Mouse (Mus musculus) forebrain, postnatal 0 days (tissue): Measurements from ENCODE around the gene Pde1a. TPM values are rescaled to one million over a fixed set of nuclear protein-coding genes. Genes with fewer than 3 reads are reported as not detected.

Source experiments
- ATAC-seq: fragments of 200-750 bp; cut with Nextera tagmentation; 2 replicates; pipeline ENCODE4 v1.8.0; 2017; ENCODE audit warnings: mild to moderate bottlenecking, moderate library complexity
- DNase-seq: peaks from one replicate; pipeline ENCODE4 v3.0.0-alpha.2; 2015
- H3K27ac ChIP-seq: fragments of 300-500 bp; sonication (generic); 2 replicates; pipeline ENCODE4 v1.5.1; 2014; ENCODE audit warnings: low read depth, mild to moderate bottlenecking, antibody characterized with exemption, low read length, moderate library complexity, mixed read lengths
- H3K27me3 ChIP-seq: fragments of 300-500 bp; sonication (generic); 2 replicates; pipeline ENCODE4 v1.6.1; 2014; ENCODE audit warnings: mild to moderate bottlenecking, low read length, mixed read lengths; ENCODE audit not compliant: insufficient read depth
- H3K36me3 ChIP-seq: fragments of 300-500 bp; sonication (generic); 2 replicates; pipeline ENCODE4 v1.6.1; 2014; ENCODE audit warnings: mild to moderate bottlenecking, moderate library complexity; ENCODE audit not compliant: insufficient read depth
- H3K4me1 ChIP-seq: fragments of 300-500 bp; sonication (generic); 2 replicates; pipeline ENCODE4 v1.6.1; 2014; ENCODE audit warnings: antibody characterized with exemption; ENCODE audit not compliant: insufficient read depth
- H3K4me2 ChIP-seq: fragments of 300-500 bp; sonication (generic); 2 replicates; pipeline ENCODE4 v1.6.1; 2014; ENCODE audit warnings: low read depth, mild to moderate bottlenecking, moderate library complexity
- H3K4me3 ChIP-seq: fragments of 300-500 bp; sonication (generic); 2 replicates; pipeline ENCODE4 v1.5.1; 2014; ENCODE audit warnings: low read depth, low read length, mixed read lengths
- H3K9ac ChIP-seq: fragments of 300-500 bp; sonication (generic); 2 replicates; pipeline ENCODE4 v1.6.1; 2014; ENCODE audit warnings: mild to moderate bottlenecking
- H3K9me3 ChIP-seq: fragments of 300-500 bp; sonication (generic); 2 replicates; pipeline ENCODE4 v1.6.1; 2016; ENCODE audit warnings: low read length
- CTCF ChIP-seq: sonication (generic); IDR thresholded peaks from 2 replicates; pipeline ENCODE4 v1.5.1; 2016; ENCODE audit warnings: antibody characterized with exemption, control low read depth, low read depth
- WGBS: fragments of 180-500 bp; shearing (Covaris S2); extraction: QIAGEN DNeasy Blood & Tissue Kit; methylation state at CpG from one replicate; pipeline ENCODE4 v1.1.7; 2014; 5-methylcytosine and 5-hydroxymethylcytosine counted together
- polyA plus RNA-seq: library from polyadenylated mRNA; unstranded; fragments of >200 nt; fragmentation: Nextera tagmentation; extraction: Ambion mirVana; gene quantifications from 2 replicates; pipeline ENCODE4 v1.2.1, GENCODE M21; 2015
- total RNA-seq: library from RNA; depleted of rRNA; stranded (reverse); fragments of >200 nt; gene quantifications from 2 replicates; pipeline ENCODE4 v1.2.3, GENCODE M21; 2014; rRNA removed

The Pde1a gene
- total RNA-seq (42.3 and 48.9 TPM in 2 replicates), polyA plus RNA-seq (24.3 and 45.8 TPM in 2 replicates)

GRCm38 (mm10) chr2:80128861-80129698 is at the start of gene Pde1a:
Pde1a (minus strand) TSS chr2:80129458.
- ATAC-seq, result peak; percentile 91
- no peaks in the 10 kb centered on the region for H3K4me1 ChIP-seq
- WGBS, result 4% methylated on average over 21 of the region's 21 CpGs
- no peaks in the 10 kb centered on the region for H3K36me3 ChIP-seq
- TF ChIP-seq CTCF, result no peak
- H3K9ac ChIP-seq, result peak within 1 kb of the TSS; percentile 53
- peak within 1 kb of the TSS; percentile 74 for H3K27ac ChIP-seq
- H3K27me3 ChIP-seq, result no peaks in the 10 kb centered on the region
- H3K9me3 ChIP-seq, result no peaks in the 10 kb centered on the region
- H3K4me3 ChIP-seq, result peak within 1 kb of the TSS; percentile 47
- H3K4me2 ChIP-seq, result peak within 1 kb of the TSS; percentile 69
- peak; percentile 79 for DNase-seq

DNA sequence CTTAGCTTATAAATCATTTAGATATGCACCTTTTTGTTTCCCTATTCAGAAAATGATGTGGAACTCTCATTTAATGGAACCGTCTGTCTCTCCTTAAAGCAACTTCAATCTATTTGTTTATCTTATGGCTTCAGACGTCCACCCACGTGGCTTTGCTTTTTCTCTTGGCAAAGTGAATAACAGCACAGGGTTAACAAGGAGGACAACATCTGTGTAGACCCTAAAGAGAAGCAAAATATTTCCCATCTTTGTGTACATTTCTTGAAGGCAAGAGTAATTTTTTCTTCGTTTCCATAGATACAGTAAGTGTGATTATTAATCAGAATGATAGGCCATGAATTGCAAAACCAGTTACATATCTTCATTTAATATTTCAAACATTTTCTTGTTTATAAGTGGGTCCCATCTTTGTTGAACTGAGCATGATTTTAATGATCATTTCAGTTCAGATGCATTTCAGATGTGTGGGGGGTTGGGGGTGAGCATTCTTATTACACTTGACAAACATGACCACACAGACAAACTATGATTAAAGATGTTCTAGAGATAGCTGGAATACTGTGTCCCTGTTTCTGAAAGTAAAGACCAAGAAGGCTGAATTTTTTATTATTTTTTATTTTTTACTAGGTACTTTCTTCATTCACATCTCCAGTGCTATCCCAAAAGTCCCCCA is 49.5 kb upstream of the Pde1a start:
- TF ChIP-seq CTCF, result no peak
- H3K27me3 ChIP-seq, result no peaks in the 10 kb centered on the region
- no peaks in the 10 kb centered on the region for H3K36me3 ChIP-seq
- no peak overlapping the region for H3K27ac ChIP-seq
- DNase-seq (no peak), ATAC-seq (no peak)
- 73% methylated on average over 4 of the region's 4 CpGs for WGBS
- H3K9ac ChIP-seq, result no peak overlapping the region
- H3K9me3 ChIP-seq, result no peaks in the 10 kb centered on the region
- H3K4me3 ChIP-seq, result no peak overlapping the region
- no peak overlapping the region for H3K4me2 ChIP-seq
- no peaks in the 10 kb centered on the region for H3K4me1 ChIP-seq

GRCm38 (mm10) chr2:80178154-80178553 is 48.9 kb upstream of the Pde1a start:
- DNase-seq (no peak), ATAC-seq (no peak)
- no peaks in the 10 kb centered on the region for H3K27me3 ChIP-seq
- H3K4me2 ChIP-seq, result no peak overlapping the region
- no peak overlapping the region for H3K4me3 ChIP-seq
- no peak for TF ChIP-seq CTCF
- no peak overlapping the region for H3K9ac ChIP-seq
- no peak overlapping the region for H3K27ac ChIP-seq
- 78% methylated on average over 3 of the region's 3 CpGs for WGBS
- no peaks in the 10 kb centered on the region for H3K4me1 ChIP-seq
- no peaks in the 10 kb centered on the region for H3K36me3 ChIP-seq
- H3K9me3 ChIP-seq, result no peaks in the 10 kb centered on the region

- Histone ChIP-seq H3K36me3 (no peaks in the 10 kb centered on the region), H3K4me1 (no peaks in the 10 kb centered on the region), H3K9me3 (no peaks in the 10 kb centered on the region), H3K4me3 (no peak overlapping the region), H3K27ac (no peak overlapping the region), H3K27me3 (no peaks in the 10 kb centered on the region), H3K9ac (no peak overlapping the region), H3K4me2 (no peak overlapping the region)
- no peak for ATAC-seq
- no peak for TF ChIP-seq CTCF
- no peak for DNase-seq
- 91% methylated on average over 1 of the region's 1 CpGs for WGBS
Observed at GRCm38 (mm10) chr2:80168103-80168502, 38.8 kb upstream of the Pde1a start.

DNA sequence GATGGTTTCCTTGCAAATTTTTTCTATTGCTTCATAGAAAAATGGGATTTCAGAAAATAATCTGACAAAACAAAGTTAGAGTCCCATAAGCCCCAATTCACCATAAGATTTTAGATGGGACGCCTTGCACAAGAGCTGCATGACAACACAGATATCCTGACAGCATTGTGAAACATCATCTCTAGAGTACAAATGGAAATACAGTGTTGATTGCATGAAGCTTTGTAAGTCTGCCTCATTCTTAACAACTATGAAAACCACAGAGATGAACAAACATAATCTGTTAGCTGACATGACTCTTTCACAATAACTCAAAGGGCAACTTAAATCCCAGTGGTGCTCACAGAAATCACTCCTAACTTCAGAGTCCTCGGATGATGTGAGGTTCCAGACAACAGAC is 29.5 kb upstream of the Pde1a start:
- no peak overlapping the region for H3K4me3 ChIP-seq
- no peaks in the 10 kb centered on the region for H3K27me3 ChIP-seq
- WGBS, result 75% methylated on average over 2 of the region's 2 CpGs
- no peak overlapping the region for H3K9ac ChIP-seq
- ATAC-seq, result no peak
- no peak for TF ChIP-seq CTCF
- H3K4me1 ChIP-seq, result no peaks in the 10 kb centered on the region
- no peaks in the 10 kb centered on the region for H3K9me3 ChIP-seq
- DNase-seq, result no peak
- H3K4me2 ChIP-seq, result no peak overlapping the region
- H3K36me3 ChIP-seq, result no peaks in the 10 kb centered on the region
- no peak overlapping the region for H3K27ac ChIP-seq

DNA sequence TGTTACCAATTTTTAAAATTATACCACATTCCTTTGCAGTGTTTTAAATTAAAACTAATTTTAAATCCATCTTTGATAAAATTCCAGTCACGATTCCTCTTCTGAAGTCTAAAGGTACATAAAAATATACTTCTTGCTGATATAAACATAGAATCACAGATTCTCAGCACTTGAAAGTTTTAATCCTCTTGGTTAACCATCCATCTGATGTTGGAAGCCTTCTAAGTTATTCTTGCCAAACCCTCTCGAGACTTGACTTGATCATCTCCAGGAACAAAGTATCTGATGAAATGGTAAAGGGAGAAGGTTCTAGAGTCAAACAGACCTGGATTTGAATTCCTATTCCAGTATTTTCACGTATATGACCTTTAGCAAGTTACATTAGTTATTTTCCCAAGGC is 28.9 kb upstream of the Pde1a start:
- Histone ChIP-seq H3K27ac (no peak overlapping the region), H3K27me3 (no peaks in the 10 kb centered on the region), H3K4me3 (no peak overlapping the region), H3K4me1 (no peaks in the 10 kb centered on the region), H3K4me2 (no peak overlapping the region), H3K9ac (no peak overlapping the region), H3K36me3 (no peaks in the 10 kb centered on the region), H3K9me3 (no peaks in the 10 kb centered on the region)
- ATAC-seq, result no peak
- DNase-seq, result no peak
- WGBS, result 80% methylated on average over 3 of the region's 3 CpGs
- TF ChIP-seq CTCF, result no peak

DNA sequence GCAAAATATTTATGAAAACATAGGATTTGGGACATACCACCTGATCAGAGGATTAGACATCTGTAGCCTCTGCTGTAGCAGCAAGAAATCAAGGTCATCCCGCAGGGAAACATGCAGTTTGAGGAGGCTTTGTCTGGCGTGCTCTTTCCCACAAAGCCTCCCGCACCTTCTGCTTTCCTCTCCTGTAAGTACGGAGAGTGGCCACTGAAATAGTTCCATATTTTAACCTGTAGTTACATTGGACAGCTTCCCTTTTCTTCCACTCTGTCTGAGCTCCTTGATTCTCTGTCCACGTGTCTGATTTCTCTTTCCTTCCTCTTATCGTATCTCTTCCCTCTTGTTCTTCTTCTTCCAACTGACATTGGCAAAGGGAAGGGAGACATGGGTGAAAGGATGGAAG is 20.8 kb upstream of the Pde1a start:
- Histone ChIP-seq H3K27me3 (no peaks in the 10 kb centered on the region), H3K9me3 (no peaks in the 10 kb centered on the region), H3K9ac (no peak overlapping the region), H3K4me3 (no peak overlapping the region), H3K36me3 (no peaks in the 10 kb centered on the region), H3K4me2 (no peak overlapping the region), H3K4me1 (no peaks in the 10 kb centered on the region), H3K27ac (no peak overlapping the region)
- DNase-seq (no peak), ATAC-seq (no peak)
- WGBS, result 68% methylated on average over 6 of the region's 6 CpGs
- TF ChIP-seq CTCF, result no peak
